In genomic region chr2:6380401-6380800, GRCm38 (mm10) we compare ENCODE assay signal across 1 mouse cellular context.
TF ChIP-seq lines count a peak whose summit lies in the region.

No protein-coding gene starts in this region.

TF ChIP-seq in CH12.LX, 34 proteins besides CTCF, POLR2A, EP300 and RAD21:
- TF ChIP-seq GABPA (IDR thresholded peaks at IDR 0.05; ENCODE audit: insufficient replicate concordance, low read depth, low read length) (no peak), POLR2AphosphoS2 (IDR thresholded peaks at IDR 0.05; ENCODE audit: low read depth, low read length) (no peak), BHLHE40 (IDR thresholded peaks at IDR 0.05; ENCODE audit: low read depth, low read length) (no peak), USF2 (conservative IDR thresholded peaks at IDR 0.05; ENCODE audit: low read depth, low read length) (no peak), TCF12 (IDR thresholded peaks at IDR 0.05; ENCODE audit: low read depth, low read length) (no peak), SMC3 (IDR thresholded peaks at IDR 0.05; ENCODE audit: low read depth, low read length) (no peak), CHD1 (IDR thresholded peaks at IDR 0.05; ENCODE audit: low read depth, low read length) (no peak), ELF1 (IDR thresholded peaks at IDR 0.05; ENCODE audit: low read depth, low read length) (no peak), UBTF (IDR thresholded peaks at IDR 0.05; ENCODE audit: low read depth, low read length) (no peak), NELFE (IDR thresholded peaks at IDR 0.05; ENCODE audit: low read depth, low read length) (no peak), NRF1 (IDR thresholded peaks at IDR 0.05; ENCODE audit: low read depth, low read length) (no peak), RCOR1 (conservative IDR thresholded peaks at IDR 0.05; ENCODE audit: low read depth, low read length) (no peak), TBP (conservative IDR thresholded peaks at IDR 0.05; ENCODE audit: low read depth, low read length) (no peak), ETS1 (conservative IDR thresholded peaks at IDR 0.05; ENCODE audit: low read depth, low read length) (no peak), MAZ (IDR thresholded peaks at IDR 0.05; ENCODE audit: low read depth, low read length) (no peak), MAFK (IDR thresholded peaks at IDR 0.05; ENCODE audit: insufficient replicate concordance, low read length) (no peak), JUND (conservative IDR thresholded peaks at IDR 0.05; ENCODE audit: low read depth, low read length) (no peak)
